Mouse (Mus musculus) neural tube, embryonic 11.5 days (tissue): Measurements from ENCODE around the gene Gm20388. TPM values are rescaled to one million over a fixed set of nuclear protein-coding genes. Genes with fewer than 3 reads are reported as not detected.

ENCODE experiments used
- ATAC-seq: fragments of 200-750 bp; cut with Nextera tagmentation; 2 replicates; pipeline ENCODE4 v1.8.0; 2017; ENCODE audit warnings: moderate number of reproducible peaks, mild to moderate bottlenecking, moderate TSS enrichment, moderate library complexity; ENCODE audit not compliant: insufficient read depth, low FRiP score, low TSS enrichment
- DNase-seq: peaks from one replicate; pipeline ENCODE4 v3.0.0-alpha.2; 2015; ENCODE audit warnings: low spot score
- H3K27ac ChIP-seq: fragments of 300-500 bp; sonication (generic); 2 replicates; pipeline ENCODE4 v1.5.1; 2014; ENCODE audit warnings: low read depth, mild to moderate bottlenecking, low read length
- H3K27me3 ChIP-seq: fragments of 300-500 bp; sonication (generic); 2 replicates; pipeline ENCODE4 v1.6.1; 2014; ENCODE audit warnings: mild to moderate bottlenecking, low read length, mixed read lengths; ENCODE audit not compliant: control insufficient read depth, insufficient read depth
- H3K36me3 ChIP-seq: fragments of 300-500 bp; sonication (generic); 2 replicates; pipeline ENCODE4 v1.6.1; 2014; ENCODE audit warnings: mild to moderate bottlenecking, low read length, moderate library complexity, mixed read lengths; ENCODE audit not compliant: control insufficient read depth, insufficient read depth
- H3K4me1 ChIP-seq: fragments of 300-500 bp; sonication (generic); 2 replicates; pipeline ENCODE4 v1.6.1; 2014; ENCODE audit warnings: low read length, mixed read lengths; ENCODE audit not compliant: control insufficient read depth, insufficient read depth
- H3K4me2 ChIP-seq: fragments of 300-500 bp; sonication (generic); 2 replicates; pipeline ENCODE4 v1.6.1; 2014; ENCODE audit warnings: low read depth, mild to moderate bottlenecking, moderate library complexity
- H3K4me3 ChIP-seq: fragments of 300-500 bp; sonication (generic); 2 replicates; pipeline ENCODE4 v1.5.1; 2014; ENCODE audit warnings: low read depth, low read length
- H3K9ac ChIP-seq: fragments of 300-500 bp; sonication (generic); 2 replicates; pipeline ENCODE4 v1.6.1; 2014; ENCODE audit warnings: mild to moderate bottlenecking, low read length
- H3K9me3 ChIP-seq: fragments of 300-500 bp; sonication (generic); 2 replicates; pipeline ENCODE4 v1.6.1; 2016; ENCODE audit warnings: low read length; ENCODE audit not compliant: control insufficient read depth
- WGBS: fragments of 180-500 bp; shearing (Covaris S2); extraction: QIAGEN DNeasy Blood & Tissue Kit; methylation state at CpG from one replicate; pipeline ENCODE4 v1.1.7; 2014; 5-methylcytosine and 5-hydroxymethylcytosine counted together
- polyA plus RNA-seq: library from polyadenylated mRNA; unstranded; fragments of >200 nt; fragmentation: Nextera tagmentation; extraction: Ambion mirVana; gene quantifications from 2 replicates; pipeline ENCODE4 v1.2.1, GENCODE M21; 2014

Gm20388 gene
- polyA plus RNA-seq, 1 experiment from 2014 or later, result not detected

GRCm38 (mm10) chr8:122441326-122441725 lies 2530.7 kb downstream of the Gm20388 start:
- Histone ChIP-seq H3K27me3 (no peaks in the 10 kb centered on the region), H3K9me3 (no peaks in the 10 kb centered on the region), H3K4me1 (peaks cover 7% of the 10 kb centered on the region; the same call in 1 of the 2 replicates), H3K4me3 (no peak overlapping the region), H3K4me2 (no peak overlapping the region), H3K27ac (no peak overlapping the region), H3K9ac (no peak overlapping the region), H3K36me3 (peaks cover 13% of the 10 kb centered on the region)
- WGBS, result 86% methylated on average over 1 of the region's 1 CpGs
- DNase-seq (no peak), ATAC-seq (no peak)

GRCm38 (mm10) chr8:122442356-122442755 lies 2531.7 kb downstream of the Gm20388 start:
- Histone ChIP-seq H3K27ac (peak overlapping the region; percentile 76; the same call in 1 of the 2 replicates), H3K4me1 (peaks cover 7% of the 10 kb centered on the region; the same call in 1 of the 2 replicates), H3K36me3 (peaks cover 8% of the 10 kb centered on the region), H3K4me2 (peak overlapping the region; percentile 69), H3K9ac (peak overlapping the region; percentile 74), H3K9me3 (no peaks in the 10 kb centered on the region), H3K27me3 (no peaks in the 10 kb centered on the region), H3K4me3 (peak overlapping the region; percentile 74)
- ATAC-seq, result no peak
- WGBS, result 18% methylated on average over 7 of the region's 7 CpGs
- DNase-seq, result no peak

GRCm38 (mm10) chr8:122442781-122443180 lies 2532.1 kb downstream of the Gm20388 start:
- Histone ChIP-seq H3K9ac (peak overlapping the region; percentile 74), H3K36me3 (peaks cover 8% of the 10 kb centered on the region), H3K27me3 (no peaks in the 10 kb centered on the region), H3K4me3 (peak overlapping the region; percentile 74), H3K27ac (peak overlapping the region; percentile 76), H3K4me1 (peaks cover 7% of the 10 kb centered on the region; the same call in 1 of the 2 replicates), H3K4me2 (peak overlapping the region; percentile 69), H3K9me3 (no peaks in the 10 kb centered on the region)
- no peak; the same call in 1 of the 2 replicates for ATAC-seq
- peak; percentile 40 for DNase-seq
- under 1% methylated on average over 12 of the region's 12 CpGs for WGBS

GRCm38 (mm10) chr8:122443262-122444006 lies 2532.8 kb downstream of the Gm20388 start, which contains the start of gene Mvd:
TSS of gene Mvd (minus strand) at chr8:122443422.
- peaks cover 3% of the 10 kb centered on the region; the same call in 1 of the 2 replicates for H3K36me3 ChIP-seq
- peak within 1 kb of the TSS; percentile 94 for H3K9ac ChIP-seq
- H3K27me3 ChIP-seq, result no peaks in the 10 kb centered on the region
- WGBS, result under 1% methylated on average over 47 of the region's 47 CpGs
- peaks cover 7% of the 10 kb centered on the region; the same call in 1 of the 2 replicates for H3K4me1 ChIP-seq
- H3K27ac ChIP-seq, result peak within 1 kb of the TSS; percentile 96
- DNase-seq (peak; percentile 99), ATAC-seq (peak; percentile 98)
- peak within 1 kb of the TSS; percentile 74 for H3K4me3 ChIP-seq
- H3K9me3 ChIP-seq, result no peaks in the 10 kb centered on the region
- peak within 1 kb of the TSS; percentile 69 for H3K4me2 ChIP-seq

GRCm38 (mm10) chr8:122444058-122444748 lies 2533.6 kb downstream of the Gm20388 start:
- peak overlapping the region; percentile 94 for H3K9ac ChIP-seq
- H3K4me2 ChIP-seq, result peak overlapping the region; percentile 57
- no peaks in the 10 kb centered on the region for H3K9me3 ChIP-seq
- peaks cover 7% of the 10 kb centered on the region; the same call in 1 of the 2 replicates for H3K4me1 ChIP-seq
- no peaks in the 10 kb centered on the region for H3K27me3 ChIP-seq
- peak overlapping the region; percentile 74 for H3K4me3 ChIP-seq
- WGBS, result 40% methylated on average over 19 of the region's 19 CpGs
- DNase-seq (peak; percentile 66), ATAC-seq (no peak)
- peak overlapping the region; percentile 96 for H3K27ac ChIP-seq
- peaks cover 3% of the 10 kb centered on the region; the same call in 1 of the 2 replicates for H3K36me3 ChIP-seq

DNA sequence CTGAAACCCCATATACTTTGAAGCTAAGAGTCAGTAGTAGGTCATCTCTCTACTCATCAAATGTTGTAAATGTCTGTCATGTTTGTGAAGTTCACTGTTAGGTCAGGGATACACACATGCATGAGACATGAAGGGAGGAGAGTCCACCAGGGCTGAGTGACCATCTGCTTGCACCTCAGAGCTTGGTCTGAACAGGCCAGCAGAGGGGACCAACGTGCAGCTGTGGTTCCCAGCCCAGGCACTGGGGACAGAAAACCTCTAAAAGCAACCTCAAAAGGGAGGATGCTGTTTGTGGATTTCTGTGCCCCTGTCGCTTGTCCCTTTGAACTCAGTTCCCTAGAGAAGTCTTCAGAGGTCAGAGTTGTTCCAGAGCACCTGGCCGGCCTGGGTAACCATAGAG lies 2534.6 kb downstream of the Gm20388 start:
- ATAC-seq, result no peak
- H3K36me3 ChIP-seq, result no peaks in the 10 kb centered on the region
- H3K4me2 ChIP-seq, result no peak overlapping the region
- DNase-seq, result no peak
- peaks cover 7% of the 10 kb centered on the region; the same call in 1 of the 2 replicates for H3K4me1 ChIP-seq
- no peak overlapping the region; the same call in 1 of the 2 replicates for H3K9ac ChIP-seq
- H3K27ac ChIP-seq, result no peak overlapping the region
- 69% methylated on average over 3 of the region's 3 CpGs for WGBS
- no peaks in the 10 kb centered on the region for H3K9me3 ChIP-seq
- no peaks in the 10 kb centered on the region for H3K27me3 ChIP-seq
- H3K4me3 ChIP-seq, result no peak overlapping the region

DNA sequence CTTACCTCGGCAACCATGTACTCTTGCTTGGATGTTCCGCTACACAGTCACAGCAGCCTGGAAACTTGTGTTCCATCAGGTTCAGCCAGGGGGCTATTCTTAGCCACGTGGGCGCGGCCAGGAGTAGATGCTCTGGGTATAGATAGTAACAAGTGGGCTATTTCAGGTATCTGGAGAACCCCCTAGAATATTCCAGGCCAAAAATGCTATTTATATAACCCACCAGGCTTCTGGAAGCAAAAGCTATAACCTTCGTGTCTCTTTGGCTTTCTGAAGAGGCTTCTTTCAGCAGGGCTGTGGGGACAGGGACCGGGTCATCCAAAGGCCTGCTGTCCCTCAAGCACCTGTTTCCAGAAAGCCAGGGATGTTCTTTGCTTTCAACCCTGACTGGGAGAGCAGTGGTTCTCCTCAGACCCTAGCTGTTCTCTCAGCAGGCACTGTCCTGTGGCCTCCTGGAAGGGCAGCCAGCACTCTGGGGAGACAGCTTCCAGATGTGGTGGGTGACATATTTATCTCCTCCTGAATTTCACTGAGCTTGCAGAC lies 2540.6 kb downstream of the Gm20388 start:
- Histone ChIP-seq H3K4me1 (no peaks in the 10 kb centered on the region), H3K9me3 (no peaks in the 10 kb centered on the region), H3K9ac (no peak overlapping the region), H3K4me3 (no peak overlapping the region), H3K27ac (no peak overlapping the region), H3K27me3 (no peaks in the 10 kb centered on the region), H3K4me2 (no peak overlapping the region), H3K36me3 (no peaks in the 10 kb centered on the region)
- 82% methylated on average over 7 of the region's 7 CpGs for WGBS
- ATAC-seq (no peak), DNase-seq (no peak)

- 85% methylated on average over 10 of the region's 10 CpGs for WGBS
Measured at GRCm38 (mm10) chr8:122452154-122452553, 2541.5 kb downstream of the Gm20388 start.

More at GRCm38 (mm10) chr8:122452154-122452553, 2541.5 kb downstream of the Gm20388 start:
- Histone ChIP-seq H3K4me1 (no peaks in the 10 kb centered on the region), H3K27ac (no peak overlapping the region), H3K9me3 (no peaks in the 10 kb centered on the region), H3K4me3 (no peak overlapping the region), H3K27me3 (no peaks in the 10 kb centered on the region), H3K36me3 (no peaks in the 10 kb centered on the region), H3K4me2 (no peak overlapping the region), H3K9ac (no peak overlapping the region; the same call in 1 of the 2 replicates)
- DNase-seq (no peak), ATAC-seq (no peak)
